Mouse (Mus musculus) C2C12 (cell line): ENCODE measurements around the gene Mturn. TPM values are rescaled to one million over a fixed set of nuclear protein-coding genes. Genes with fewer than 3 reads are reported as not detected.
A peak's percentile ranks its signal among the peaks of the same experiment; 100 is the strongest.

Experiments
- H3K27me3 ChIP-seq: one replicate; pipeline ENCODE4 v1.6.1; 2011; ENCODE audit not compliant: control insufficient read depth, insufficient read depth, insufficient read length
- H3K36me3 ChIP-seq: one replicate; pipeline ENCODE4 v1.6.1; 2011; ENCODE audit not compliant: control insufficient read depth, insufficient read depth
- H3K4me3 ChIP-seq: one replicate; pipeline ENCODE4 v1.5.1; 2011; ENCODE audit warnings: mild to moderate bottlenecking, control low read depth; ENCODE audit not compliant: poor library complexity, insufficient read depth, severe bottlenecking
- H3K79me2 ChIP-seq: one replicate; pipeline ENCODE4 v1.6.1; 2011; ENCODE audit not compliant: control insufficient read depth, insufficient read depth
- H3K79me3 ChIP-seq: one replicate; pipeline ENCODE4 v1.6.1; 2011; ENCODE audit warnings: low read depth, control low read depth
- H3ac ChIP-seq: one replicate; pipeline ENCODE3; 2011; ENCODE audit warnings: low read depth; ENCODE audit not compliant: control insufficient read depth, insufficient read length
- CEBPB ChIP-seq: IDR thresholded peaks from one replicate; pipeline ENCODE4 v1.6.1; 2011; ENCODE audit warnings: low read depth, mild to moderate bottlenecking, control low read depth, moderate library complexity
- CTCF ChIP-seq: IDR thresholded peaks from one replicate; pipeline ENCODE4 v1.5.1; 2011; ENCODE audit not compliant: control insufficient read depth, insufficient read depth, insufficient read length
- FOSL1 ChIP-seq: IDR thresholded peaks from one replicate; pipeline ENCODE4 v1.8.0; 2011; ENCODE audit warnings: mild to moderate bottlenecking, low read length; ENCODE audit not compliant: poor library complexity, insufficient read depth, severe bottlenecking
- MAX ChIP-seq: IDR thresholded peaks from one replicate; pipeline ENCODE4 v1.6.1; 2011; ENCODE audit warnings: mild to moderate bottlenecking, control low read depth
- MYOD1 ChIP-seq: IDR thresholded peaks from one replicate; pipeline ENCODE4 v1.6.1; 2011; ENCODE audit warnings: low read depth; ENCODE audit not compliant: control insufficient read depth, insufficient read length
- MYOG ChIP-seq: IDR thresholded peaks from one replicate; pipeline ENCODE4 v1.6.1; 2011; ENCODE audit not compliant: control insufficient read depth, insufficient read length; ENCODE audit errors: extremely low read depth
- USF1 ChIP-seq: IDR thresholded peaks from one replicate; pipeline ENCODE4 v1.6.1; 2011; ENCODE audit warnings: low read depth, mild to moderate bottlenecking, control low read depth, moderate library complexity
- long read RNA-seq, 2 experiments: library from polyadenylated mRNA; unstranded; transcript quantifications; one replicate each; pipeline ENCODE4 v2.0.0; 2019 to 2020
- polyA plus RNA-seq: library from polyadenylated mRNA; unstranded; fragments of >200 nt; fragmentation: generic; extraction: Trizol; gene quantifications from one replicate; pipeline ENCODE4 v1.2.1, GENCODE M21; 2012; ENCODE audit warnings: missing spikeins

Gene Mturn
- 1.3 TPM for polyA plus RNA-seq
- long read RNA-seq, experiment 1, full-length matches to known transcripts: 8 of 9 reads
- long read RNA-seq, experiment 1, partial matches to known transcripts: 0 of 9 reads
- long read RNA-seq, experiment 1, other reads (novel, unspliced or antisense): 1 of 9 reads
- long read RNA-seq, experiment 2, full-length matches to known transcripts: 17 of 18 reads
- long read RNA-seq, experiment 2, partial matches to known transcripts: 0 of 18 reads
- long read RNA-seq, experiment 2, other reads (novel, unspliced or antisense): 1 of 18 reads

DNA sequence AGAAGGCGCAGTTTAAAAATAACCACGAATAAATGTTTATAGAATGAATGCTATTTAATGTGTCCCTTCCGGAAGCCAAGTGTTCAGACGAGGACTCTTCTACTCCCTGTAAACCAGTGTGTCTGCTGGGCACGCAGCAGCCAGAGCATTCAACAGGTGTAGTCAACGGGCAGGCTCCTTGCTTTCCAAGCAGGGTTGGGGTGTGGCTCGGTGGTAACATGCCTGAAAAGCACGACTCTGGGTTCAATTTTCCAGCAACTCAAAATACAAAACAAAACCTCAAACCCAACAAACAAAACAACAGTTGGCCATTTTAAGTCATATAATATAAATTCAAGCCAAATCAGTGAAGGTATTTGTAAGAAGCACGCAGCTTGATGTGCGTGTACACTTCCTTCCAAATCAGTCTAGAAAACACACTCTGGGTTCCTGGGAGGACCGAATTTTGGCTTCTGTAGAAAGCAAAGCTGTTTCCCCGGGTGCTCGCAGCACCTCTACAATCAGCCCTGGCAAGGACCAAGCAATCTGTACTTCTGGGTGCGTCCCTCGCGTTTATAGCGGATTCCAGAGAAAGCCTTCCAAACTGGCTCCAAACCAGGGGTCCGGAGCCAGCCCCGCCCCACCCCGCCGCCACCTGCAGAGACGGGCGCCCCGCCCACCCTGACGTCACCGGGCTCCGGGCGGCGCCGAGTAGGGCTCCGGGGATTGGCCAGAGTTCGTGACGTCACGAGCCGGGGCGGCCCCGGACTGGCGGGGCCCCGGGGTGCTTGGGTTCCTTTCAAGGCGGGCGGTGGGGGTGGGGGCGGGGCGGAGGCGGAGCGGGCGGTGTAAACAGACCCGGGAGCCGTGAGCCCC lies at the start of gene Mturn:
Gene Mturn (plus strand): TSS at position 734 of the 855 bp plus-strand sequence.
- H3K27me3 ChIP-seq: peaks cover 3% of the 10 kb centered on the region
- no peak for TF ChIP-seq CTCF
- no peak for TF ChIP-seq MAX
- TF ChIP-seq FOSL1: no peak
- TF ChIP-seq MYOD1: no peak
- TF ChIP-seq USF1: no peak
- TF ChIP-seq CEBPB: no peak
- TF ChIP-seq MYOG: no peak
- no peaks in the 10 kb centered on the region for H3K79me2 ChIP-seq
- H3ac ChIP-seq: peak within 1 kb of the TSS; percentile 48
- H3K36me3 ChIP-seq: no peaks in the 10 kb centered on the region
- no peaks in the 10 kb centered on the region for H3K79me3 ChIP-seq
- peak within 1 kb of the TSS; percentile 49 for H3K4me3 ChIP-seq

DNA sequence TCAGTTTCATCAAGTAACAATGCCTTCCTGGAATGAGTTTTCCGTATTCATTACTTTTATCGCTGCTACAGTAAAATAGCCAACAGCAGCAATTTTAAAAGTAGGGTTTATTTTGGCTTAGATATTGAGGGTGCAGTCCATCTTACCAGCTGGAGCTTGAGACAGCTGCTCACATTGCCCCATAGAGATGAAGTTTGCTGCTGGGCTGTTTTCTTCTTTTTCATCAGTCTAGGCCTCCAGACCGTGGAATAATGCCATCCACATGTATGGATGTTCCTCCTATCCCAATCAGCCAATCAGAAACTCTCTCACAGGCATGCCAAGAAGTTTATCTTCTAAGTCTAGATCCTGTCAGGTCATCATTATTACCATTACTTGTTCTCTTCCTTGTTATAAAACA lies 41.5 kb upstream of the Mturn start:
- peaks cover 5% of the 10 kb centered on the region for H3K36me3 ChIP-seq
- no peak overlapping the region for H3K4me3 ChIP-seq
- no peaks in the 10 kb centered on the region for H3K27me3 ChIP-seq
- TF ChIP-seq MAX (no peak), CEBPB (no peak), MYOG (no peak), FOSL1 (no peak), CTCF (no peak), MYOD1 (no peak), USF1 (no peak)
- no peak overlapping the region for H3ac ChIP-seq
- no peaks in the 10 kb centered on the region for H3K79me2 ChIP-seq
- no peaks in the 10 kb centered on the region for H3K79me3 ChIP-seq

DNA sequence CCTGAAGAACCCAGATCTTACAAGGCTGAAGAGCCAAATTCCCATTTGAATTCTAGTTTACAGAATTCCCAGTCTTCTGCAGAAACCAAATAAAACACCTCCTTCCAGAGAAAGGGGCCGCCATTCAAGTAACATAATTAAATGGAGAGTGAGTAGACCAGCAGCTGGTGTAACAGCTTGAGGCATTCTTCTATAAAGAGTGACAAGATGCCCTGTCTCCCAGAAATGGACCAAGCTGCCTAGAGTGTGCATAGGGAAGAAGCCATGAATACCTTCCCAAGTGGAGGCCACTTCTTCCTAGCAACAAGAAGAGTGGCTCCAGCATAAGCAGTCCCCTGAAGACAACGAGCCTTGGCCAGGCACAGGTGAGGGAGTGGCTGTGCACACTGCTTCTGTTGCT lies 39.5 kb upstream of the Mturn start:
- Histone ChIP-seq H3ac (no peak overlapping the region), H3K4me3 (no peak overlapping the region), H3K36me3 (no peaks in the 10 kb centered on the region), H3K27me3 (no peaks in the 10 kb centered on the region), H3K79me2 (no peaks in the 10 kb centered on the region), H3K79me3 (no peaks in the 10 kb centered on the region)
- TF ChIP-seq CEBPB: no peak
- no peak for TF ChIP-seq MYOD1
- TF ChIP-seq FOSL1: no peak
- TF ChIP-seq CTCF: no peak
- no peak for TF ChIP-seq USF1
- TF ChIP-seq MAX: no peak
- TF ChIP-seq MYOG: no peak

DNA sequence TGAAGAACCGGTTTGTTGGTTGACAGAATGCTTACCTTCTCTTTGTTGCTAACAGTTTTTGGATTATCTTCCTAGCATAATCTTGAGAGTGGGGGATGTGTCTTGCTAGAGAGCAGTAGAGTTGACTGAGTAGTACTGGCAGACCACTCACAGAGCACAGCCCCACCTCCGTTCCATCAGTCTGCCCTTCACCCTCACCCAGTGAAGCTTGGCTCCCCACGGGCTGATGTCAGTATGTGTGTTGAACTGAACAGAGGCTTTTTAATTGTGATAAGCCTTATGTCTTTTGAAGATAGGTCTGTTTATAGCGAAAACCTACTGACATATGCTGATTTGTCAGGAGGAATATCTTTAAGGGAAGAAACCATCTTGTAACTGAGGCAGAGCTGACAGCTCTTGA lies 38.2 kb upstream of the Mturn start:
- TF ChIP-seq FOSL1 (no peak), MYOD1 (no peak), MYOG (no peak), CTCF (no peak), MAX (no peak), CEBPB (no peak), USF1 (no peak)
- Histone ChIP-seq H3K79me3 (no peaks in the 10 kb centered on the region), H3K36me3 (no peaks in the 10 kb centered on the region), H3K79me2 (no peaks in the 10 kb centered on the region), H3K4me3 (no peak overlapping the region), H3K27me3 (no peaks in the 10 kb centered on the region), H3ac (no peak overlapping the region)

DNA sequence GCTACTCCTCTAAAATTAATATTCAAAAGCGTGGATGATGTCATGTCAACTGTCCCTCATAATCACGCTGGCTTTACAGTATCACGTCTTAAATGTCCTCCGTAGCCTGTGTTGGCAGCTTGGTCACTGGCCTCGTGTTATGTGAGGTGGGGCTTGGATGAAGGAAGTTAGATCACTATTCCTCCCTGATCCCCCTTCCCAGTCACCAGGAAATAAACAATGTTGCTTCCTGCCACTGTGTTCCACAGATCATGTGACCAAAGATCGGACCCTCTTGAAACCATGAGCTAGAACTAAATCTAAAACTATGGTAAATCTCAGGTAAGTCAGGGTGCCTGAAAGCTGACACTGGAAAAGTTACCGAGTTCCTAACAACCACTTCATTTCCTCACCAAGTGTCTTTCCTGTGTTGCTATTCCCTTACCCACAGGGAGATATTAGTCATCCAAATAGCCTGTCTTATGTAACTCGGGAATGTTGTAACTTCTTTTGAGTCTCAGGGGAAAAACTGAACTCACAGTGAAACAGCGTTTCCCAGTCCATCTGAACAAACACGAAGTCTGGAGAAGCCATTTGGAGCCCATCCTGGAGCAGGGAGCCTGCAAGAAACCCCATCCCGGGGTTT lies 25.8 kb upstream of the Mturn start:
- Histone ChIP-seq H3K79me2 (no peaks in the 10 kb centered on the region), H3ac (peak overlapping the region; percentile 27), H3K36me3 (no peaks in the 10 kb centered on the region), H3K27me3 (no peaks in the 10 kb centered on the region), H3K4me3 (no peak overlapping the region), H3K79me3 (no peaks in the 10 kb centered on the region)
- no peak for TF ChIP-seq CTCF
- peak; percentile 70 for TF ChIP-seq FOSL1
- TF ChIP-seq MYOG: no peak
- TF ChIP-seq MYOD1: no peak
- no peak for TF ChIP-seq MAX
- peak; percentile 41 for TF ChIP-seq USF1
- peak; percentile 93 for TF ChIP-seq CEBPB
